Mouse (Mus musculus) liver, adult 2 months (tissue): Measurements from ENCODE around the gene Shroom3.

ENCODE experiments used
- CTCF ChIP-seq: fragments of 200-500 bp; IDR thresholded peaks from 2 replicates; pipeline ENCODE4 v1.5.1; 2011; ENCODE audit warnings: low read depth, low read length, control low read depth
- POLR2A ChIP-seq: fragments of 200-500 bp; IDR thresholded peaks from 2 replicates; pipeline ENCODE4 v1.6.1; 2011; ENCODE audit warnings: low read length, control low read depth; ENCODE audit not compliant: insufficient read depth; ENCODE audit errors: extremely low read depth

- TF ChIP-seq POLR2A (no peak), CTCF (0 out of 2 replicates have a peak, but pooled peaks have one; percentile 3)
Observed at GRCm38 (mm10) chr5:92710779-92711178, 27.5 kb downstream of the Shroom3 start.
